Mouse (Mus musculus) intestine, embryonic 15.5 days (tissue): ENCODE results near the gene Tor1aip2. TPM values are rescaled to one million over a fixed set of nuclear protein-coding genes. Genes with fewer than 3 reads are reported as not detected.

Experiments used
- ATAC-seq: fragments of 200-750 bp; cut with Nextera tagmentation; 2 replicates; pipeline ENCODE4 v1.8.0; 2017; ENCODE audit warnings: moderate TSS enrichment, moderate library complexity
- H3K27ac ChIP-seq: fragments of 300-500 bp; sonication (generic); 2 replicates; pipeline ENCODE4 v1.5.1; 2015; ENCODE audit warnings: mild to moderate bottlenecking, inconsistent platforms
- H3K27me3 ChIP-seq: fragments of 300-500 bp; sonication (generic); replicated peaks from 2 replicates; pipeline ENCODE4 v1.6.1; 2015; ENCODE audit warnings: inconsistent platforms
- H3K36me3 ChIP-seq: fragments of 300-500 bp; sonication (generic); 2 replicates; pipeline ENCODE4 v1.6.1; 2015; ENCODE audit warnings: inconsistent platforms
- H3K4me1 ChIP-seq: fragments of 300-500 bp; sonication (generic); replicated peaks from 2 replicates; pipeline ENCODE4 v1.6.1; 2015; ENCODE audit warnings: inconsistent platforms
- H3K4me2 ChIP-seq: fragments of 300-500 bp; sonication (generic); replicated peaks from 2 replicates; pipeline ENCODE4 v1.6.1; 2015; ENCODE audit warnings: mild to moderate bottlenecking, inconsistent platforms
- H3K4me3 ChIP-seq: fragments of 300-500 bp; sonication (generic); replicated peaks from 2 replicates; pipeline ENCODE4 v1.5.1; 2015; ENCODE audit warnings: inconsistent platforms
- H3K9ac ChIP-seq: fragments of 300-500 bp; sonication (generic); 2 replicates; pipeline ENCODE4 v1.6.1; 2015; ENCODE audit warnings: inconsistent platforms
- H3K9me3 ChIP-seq: fragments of 300-500 bp; sonication (generic); 2 replicates; pipeline ENCODE4 v1.6.1; 2016; ENCODE audit warnings: inconsistent platforms
- WGBS: fragments of 180-500 bp; shearing (Covaris S2); methylation state at CpG from one replicate; pipeline ENCODE4 v1.1.7; 2015; 5-methylcytosine and 5-hydroxymethylcytosine counted together
- polyA plus RNA-seq: library from polyadenylated mRNA; unstranded; fragments of >200 nt; fragmentation: Nextera tagmentation; extraction: Ambion mirVana; gene quantifications from 2 replicates; pipeline ENCODE4 v1.2.1, GENCODE M21; 2015

Tor1aip2 gene
- 135 and 139 TPM in 2 replicates for polyA plus RNA-seq

DNA sequence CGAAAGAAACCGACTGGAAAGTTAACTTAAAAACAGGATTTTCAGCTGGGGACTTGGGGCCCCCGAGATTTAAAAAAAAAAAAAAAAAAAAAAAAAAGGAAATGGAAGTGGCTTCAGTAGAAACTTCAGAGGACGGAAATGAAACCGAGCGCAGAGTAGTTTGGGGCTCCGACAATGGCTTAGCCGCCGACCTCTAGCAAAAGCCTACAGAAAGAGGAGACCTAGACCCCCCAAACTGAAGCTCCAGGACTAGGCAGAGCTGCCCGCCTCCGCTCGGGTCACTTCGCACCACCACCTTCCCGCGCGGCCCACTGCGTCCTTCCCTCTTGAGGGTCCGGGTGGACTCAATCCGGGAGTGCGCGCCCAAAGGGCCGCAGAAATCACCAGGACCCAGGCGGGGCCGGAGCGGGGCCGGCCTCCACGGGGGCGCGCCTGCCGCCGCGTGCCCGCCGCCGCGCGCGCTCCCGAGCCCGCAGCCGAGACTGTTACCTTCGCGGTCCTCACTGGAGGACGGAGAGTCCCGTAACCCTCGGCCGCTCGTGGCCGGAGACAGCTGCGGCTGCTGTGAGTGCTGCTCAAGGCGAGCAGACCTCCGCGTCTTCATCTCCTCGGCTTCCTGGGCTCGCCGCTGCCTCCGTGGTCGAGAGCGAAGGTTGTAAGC lies at the start of gene Tor1aip2:
Tor1aip2 (plus strand) TSS at position 135 of the 661 bp plus-strand sequence.
- Histone ChIP-seq H3K27me3 (no peaks in the 10 kb centered on the region), H3K4me1 (peaks cover 7% of the 10 kb centered on the region; the same call in 1 of the 2 replicates), H3K27ac (peak within 1 kb of the TSS; percentile 100), H3K4me3 (peak within 1 kb of the TSS; percentile 79), H3K9ac (peak within 1 kb of the TSS; percentile 89), H3K4me2 (peak within 1 kb of the TSS; percentile 67), H3K36me3 (peaks cover 9% of the 10 kb centered on the region), H3K9me3 (no peaks in the 10 kb centered on the region)
- peak; percentile 89 for ATAC-seq
- WGBS = under 1% methylated on average over 59 of the region's 59 CpGs

DNA sequence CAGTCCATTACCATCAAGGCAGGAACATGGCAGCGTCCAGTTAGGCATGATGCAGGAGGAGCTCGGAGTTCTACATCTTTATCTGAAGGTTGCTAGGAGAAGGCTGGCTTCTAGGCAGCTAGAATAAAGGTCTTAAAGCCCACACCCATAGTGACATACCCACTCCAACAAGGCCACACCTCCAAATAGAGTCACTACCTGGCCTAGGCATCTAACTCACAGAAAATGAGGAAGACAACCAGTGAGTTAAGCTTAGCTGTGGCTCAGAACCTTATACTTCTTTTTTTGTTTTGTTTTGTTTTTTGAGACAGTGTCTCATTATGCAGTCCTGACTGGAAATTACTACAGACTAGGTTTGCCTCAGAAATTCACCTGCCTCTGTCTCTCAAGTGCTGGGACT lies 47.6 kb upstream of the Tor1aip2 start:
- no peaks in the 10 kb centered on the region for H3K9me3 ChIP-seq
- WGBS = 81% methylated on average over 2 of the region's 2 CpGs
- no peaks in the 10 kb centered on the region for H3K27me3 ChIP-seq
- H3K9ac ChIP-seq = no peak overlapping the region
- ATAC-seq = 0 out of 2 replicates have a peak, but pooled peaks have one; percentile 52
- H3K36me3 ChIP-seq = no peaks in the 10 kb centered on the region
- H3K4me1 ChIP-seq = peaks cover 3% of the 10 kb centered on the region; the same call in 1 of the 2 replicates
- no peak overlapping the region for H3K27ac ChIP-seq
- H3K4me2 ChIP-seq = no peak overlapping the region
- no peak overlapping the region for H3K4me3 ChIP-seq

- H3K27me3 ChIP-seq = no peaks in the 10 kb centered on the region
- 8% methylated on average over 2 of the region's 2 CpGs for WGBS
- peaks cover 3% of the 10 kb centered on the region; the same call in 1 of the 2 replicates for H3K4me1 ChIP-seq
- peak overlapping the region; percentile 22; the same call in 1 of the 2 replicates for H3K27ac ChIP-seq
- no peaks in the 10 kb centered on the region for H3K9me3 ChIP-seq
- no peaks in the 10 kb centered on the region for H3K36me3 ChIP-seq
- no peak overlapping the region for H3K4me2 ChIP-seq
- no peak overlapping the region for H3K9ac ChIP-seq
- ATAC-seq = peak; percentile 61
- no peak overlapping the region for H3K4me3 ChIP-seq
These were observed 45.8 kb upstream of the Tor1aip2 start for GRCm38 (mm10) chr1:155989387-155989786.

DNA sequence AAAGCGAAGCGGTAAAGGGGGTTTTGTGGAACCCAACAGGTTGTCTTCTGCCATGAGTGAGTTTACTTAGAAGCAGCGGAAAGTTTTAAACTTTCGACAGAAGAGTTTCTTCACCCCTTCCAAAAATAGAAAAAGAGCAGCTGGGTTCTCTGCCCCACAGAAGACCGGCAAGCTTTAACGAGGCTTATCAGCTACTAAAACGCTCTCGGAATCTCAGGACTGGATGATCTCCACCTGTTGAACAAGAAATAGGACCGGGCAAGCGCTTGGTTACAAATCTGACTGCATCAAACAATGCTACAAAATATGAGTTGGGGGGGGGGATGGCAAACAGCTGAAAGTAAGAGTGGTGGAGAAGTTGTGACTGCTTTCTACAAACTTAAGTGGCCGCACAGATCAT lies 44.8 kb upstream of the Tor1aip2 start:
- no peak for ATAC-seq
- no peak overlapping the region for H3K27ac ChIP-seq
- H3K4me2 ChIP-seq = no peak overlapping the region

GRCm38 (mm10) chr1:155994524-155994923 lies 40.7 kb upstream of the Tor1aip2 start:
- no peak overlapping the region for H3K9ac ChIP-seq
- no peak overlapping the region for H3K4me2 ChIP-seq
- 52% methylated on average over 2 of the region's 2 CpGs for WGBS
- H3K4me1 ChIP-seq = 0 out of 2 replicates have a peak, but pooled peaks cover 5% of the 10 kb centered on the region
- no peak overlapping the region for H3K4me3 ChIP-seq
- H3K9me3 ChIP-seq = no peaks in the 10 kb centered on the region
- H3K36me3 ChIP-seq = no peaks in the 10 kb centered on the region
- H3K27me3 ChIP-seq = no peaks in the 10 kb centered on the region
- ATAC-seq = peak; percentile 60
- H3K27ac ChIP-seq = no peak overlapping the region

More for the DNA sequence above, 44.8 kb upstream of the Tor1aip2 start:
- Histone ChIP-seq H3K36me3 (no peaks in the 10 kb centered on the region), H3K4me3 (no peak overlapping the region), H3K9me3 (no peaks in the 10 kb centered on the region), H3K9ac (no peak overlapping the region), H3K4me1 (peaks cover 3% of the 10 kb centered on the region; the same call in 1 of the 2 replicates), H3K27me3 (no peaks in the 10 kb centered on the region)
- WGBS = 31% methylated on average over 11 of the region's 11 CpGs

DNA sequence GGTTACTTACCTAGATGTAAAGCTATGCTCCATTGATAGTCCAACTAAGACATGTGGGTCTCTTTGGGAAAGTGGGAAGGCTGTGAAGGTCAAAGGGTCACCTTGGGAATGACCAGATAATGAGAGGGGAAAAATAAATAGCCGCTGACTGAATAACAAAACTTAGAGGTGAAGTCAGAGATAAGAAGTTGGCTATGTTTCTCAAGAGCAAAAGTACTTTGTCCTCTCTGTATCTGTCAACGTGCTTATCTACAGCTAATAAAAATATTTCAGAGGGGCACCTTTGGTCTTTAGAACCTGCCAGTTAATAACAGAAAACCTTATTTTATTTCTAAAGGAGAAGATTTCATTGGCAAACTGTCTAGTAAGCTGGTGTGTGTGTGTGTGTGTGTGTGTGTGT lies 39.6 kb upstream of the Tor1aip2 start:
- peak; percentile 81 for ATAC-seq
- no peaks in the 10 kb centered on the region for H3K36me3 ChIP-seq
- peak overlapping the region; percentile 75; the same call in 1 of the 2 replicates for H3K27ac ChIP-seq
- H3K27me3 ChIP-seq = no peaks in the 10 kb centered on the region
- no peak overlapping the region for H3K4me3 ChIP-seq
- H3K9ac ChIP-seq = no peak overlapping the region
- H3K4me2 ChIP-seq = no peak overlapping the region
- WGBS = 33% methylated on average over 2 of the region's 2 CpGs
- 0 out of 2 replicates have a peak, but pooled peaks cover 5% of the 10 kb centered on the region for H3K4me1 ChIP-seq
- no peaks in the 10 kb centered on the region for H3K9me3 ChIP-seq

DNA sequence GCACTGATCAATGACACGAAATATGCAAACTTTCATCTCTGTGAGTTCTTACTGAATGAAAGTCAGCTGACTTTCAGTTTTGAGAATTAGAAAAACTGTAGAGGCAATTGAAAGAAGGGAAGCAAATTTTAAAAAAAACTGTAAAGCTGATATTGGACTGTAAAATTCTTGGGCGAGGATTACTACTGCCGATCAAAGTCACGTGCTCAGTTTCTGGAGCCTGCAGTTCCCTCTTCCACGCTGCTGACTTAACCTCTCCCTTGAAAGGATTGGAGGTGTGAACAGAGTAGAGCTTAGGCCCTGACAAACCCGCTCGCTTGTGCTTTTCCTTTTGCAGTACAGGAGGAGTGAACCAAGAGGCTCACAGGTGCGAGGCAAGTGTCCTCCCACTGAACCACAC lies 32.8 kb upstream of the Tor1aip2 start:
- H3K4me3 ChIP-seq = no peak overlapping the region
- 76% methylated on average over 8 of the region's 8 CpGs for WGBS
- H3K36me3 ChIP-seq = peaks cover 5% of the 10 kb centered on the region; the same call in 1 of the 2 replicates
- H3K27me3 ChIP-seq = no peaks in the 10 kb centered on the region
- H3K9me3 ChIP-seq = no peaks in the 10 kb centered on the region
- H3K9ac ChIP-seq = no peak overlapping the region
- peak; percentile 30; the same call in 1 of the 2 replicates for ATAC-seq
- 0 out of 2 replicates have a peak, but pooled peaks cover 6% of the 10 kb centered on the region for H3K4me1 ChIP-seq
- H3K4me2 ChIP-seq = no peak overlapping the region
- H3K27ac ChIP-seq = no peak overlapping the region

DNA sequence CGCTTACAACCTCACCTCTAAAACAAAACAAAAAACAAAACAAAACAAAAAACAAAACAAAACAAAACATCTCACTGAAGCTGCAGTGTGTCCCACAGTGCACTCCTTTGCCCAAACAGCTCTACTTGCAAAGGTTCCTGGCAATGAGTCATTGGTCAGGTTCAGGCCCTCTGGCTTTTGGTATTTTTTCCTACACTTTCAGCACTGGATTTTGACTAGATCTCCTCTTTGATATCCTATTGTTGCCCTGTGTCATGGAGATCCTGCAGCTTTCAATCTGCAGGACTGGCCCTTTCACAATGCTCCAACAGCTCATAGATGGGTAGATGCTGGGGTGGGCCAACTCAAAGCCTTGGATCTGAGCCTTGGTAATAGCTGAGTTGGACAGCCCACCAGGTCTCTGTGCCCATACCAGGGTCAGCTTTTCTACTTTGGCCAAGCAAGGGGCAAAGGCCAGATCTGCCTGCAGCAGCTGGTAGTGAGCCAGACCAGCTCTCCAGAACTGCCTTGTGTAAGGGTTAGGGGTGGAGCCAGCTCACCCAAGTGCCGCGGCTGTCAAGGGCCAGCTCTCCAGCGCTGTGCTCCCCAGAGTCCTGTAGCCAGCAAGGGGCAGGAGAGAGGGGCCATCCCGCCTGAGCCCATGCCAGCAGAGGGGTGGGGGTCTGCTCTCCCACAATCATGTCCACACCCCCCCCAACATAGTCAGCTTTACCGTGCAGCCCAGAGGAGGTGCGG lies 31.8 kb upstream of the Tor1aip2 start:
- Histone ChIP-seq H3K4me3 (no peak overlapping the region), H3K4me2 (no peak overlapping the region), H3K9ac (no peak overlapping the region), H3K9me3 (no peaks in the 10 kb centered on the region), H3K4me1 (0 out of 2 replicates have a peak, but pooled peaks cover 4% of the 10 kb centered on the region), H3K27ac (no peak overlapping the region), H3K27me3 (no peaks in the 10 kb centered on the region), H3K36me3 (peaks cover 8% of the 10 kb centered on the region; the same call in 1 of the 2 replicates)
- WGBS = 80% methylated on average over 7 of the region's 7 CpGs
- peak; percentile 65 for ATAC-seq

DNA sequence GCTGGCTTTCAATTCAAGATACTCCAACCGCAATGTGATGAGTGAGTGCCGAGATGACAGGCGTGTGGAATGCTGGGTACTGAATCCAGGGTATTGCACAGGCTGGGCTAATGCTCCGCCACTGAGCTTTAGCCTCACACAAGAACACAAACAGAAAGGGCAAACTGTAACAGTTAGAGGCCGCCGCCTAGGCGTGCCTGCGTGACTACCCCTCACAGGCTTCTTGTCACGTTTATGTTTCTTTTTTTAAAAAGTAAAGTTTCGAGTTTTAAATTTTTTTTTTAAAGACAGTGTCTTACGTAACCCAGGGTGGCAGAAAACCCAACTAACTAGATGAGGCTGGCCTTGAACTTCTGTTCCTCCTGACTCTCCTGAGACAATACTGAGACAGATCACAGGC lies 29.3 kb upstream of the Tor1aip2 start:
- whole genome bisulfite sequencing = 88% methylated on average over 11 of the region's 11 CpGs
- no peak overlapping the region for H3K4me3 ChIP-seq
- no peak overlapping the region for H3K9ac ChIP-seq
- H3K4me2 ChIP-seq = no peak overlapping the region
- peaks cover 8% of the 10 kb centered on the region; the same call in 1 of the 2 replicates for H3K36me3 ChIP-seq
- H3K27me3 ChIP-seq = no peaks in the 10 kb centered on the region
- H3K9me3 ChIP-seq = no peaks in the 10 kb centered on the region
- H3K4me1 ChIP-seq = 0 out of 2 replicates have a peak, but pooled peaks cover 4% of the 10 kb centered on the region
- H3K27ac ChIP-seq = no peak overlapping the region
- no peak for ATAC-seq

DNA sequence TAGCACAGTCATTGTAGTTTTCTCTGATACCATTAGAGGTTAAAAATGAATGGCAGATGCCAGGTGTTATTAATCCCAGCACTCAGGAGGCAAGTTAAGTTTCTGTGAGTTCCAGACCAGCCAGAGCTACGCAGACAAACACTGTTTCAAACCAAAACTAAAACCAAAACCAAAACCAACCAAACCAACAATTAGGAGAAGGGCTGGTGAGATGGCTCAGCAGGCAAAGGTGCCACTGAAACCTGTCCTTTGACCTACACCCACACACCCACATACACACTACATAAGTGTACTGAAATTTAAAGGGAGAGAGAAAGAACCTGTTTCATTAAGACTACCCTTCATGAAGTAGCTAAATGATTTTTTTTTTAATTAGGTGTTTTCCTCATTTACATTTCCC lies 26.2 kb upstream of the Tor1aip2 start:
- Histone ChIP-seq H3K36me3 (peaks cover 4% of the 10 kb centered on the region), H3K4me2 (no peak overlapping the region), H3K27me3 (no peaks in the 10 kb centered on the region), H3K9me3 (no peaks in the 10 kb centered on the region), H3K4me3 (no peak overlapping the region), H3K4me1 (no peaks in the 10 kb centered on the region), H3K9ac (no peak overlapping the region), H3K27ac (no peak overlapping the region)
- WGBS = 100% methylated on average over 1 of the region's 1 CpGs
- no peak for ATAC-seq

DNA sequence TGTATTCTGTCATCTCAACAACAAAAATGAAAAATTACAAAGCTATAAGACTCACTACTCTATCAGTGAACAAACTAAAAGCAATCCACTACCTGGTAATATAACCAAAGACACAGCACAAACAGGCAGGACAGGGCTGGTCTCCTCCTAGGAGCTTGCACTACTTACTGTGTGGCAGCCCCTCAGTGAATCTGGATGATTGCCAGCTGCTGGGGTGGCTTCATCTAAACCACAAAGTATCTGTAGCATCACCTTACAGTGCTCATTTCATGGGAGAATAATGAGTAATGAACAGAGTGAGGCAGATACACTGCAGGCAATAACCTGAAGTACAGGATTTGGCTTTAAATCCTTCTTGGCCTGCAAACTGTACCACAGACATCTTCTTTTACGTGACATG lies 15.4 kb upstream of the Tor1aip2 start:
- peaks cover 10% of the 10 kb centered on the region for H3K36me3 ChIP-seq
- no peak overlapping the region for H3K27ac ChIP-seq
- H3K9ac ChIP-seq = no peak overlapping the region
- H3K4me1 ChIP-seq = no peaks in the 10 kb centered on the region
- H3K27me3 ChIP-seq = no peaks in the 10 kb centered on the region
- H3K4me3 ChIP-seq = no peak overlapping the region
- no peak for ATAC-seq
- no peak overlapping the region for H3K4me2 ChIP-seq
- 83% methylated on average over 1 of the region's 1 CpGs for WGBS
- no peaks in the 10 kb centered on the region for H3K9me3 ChIP-seq

DNA sequence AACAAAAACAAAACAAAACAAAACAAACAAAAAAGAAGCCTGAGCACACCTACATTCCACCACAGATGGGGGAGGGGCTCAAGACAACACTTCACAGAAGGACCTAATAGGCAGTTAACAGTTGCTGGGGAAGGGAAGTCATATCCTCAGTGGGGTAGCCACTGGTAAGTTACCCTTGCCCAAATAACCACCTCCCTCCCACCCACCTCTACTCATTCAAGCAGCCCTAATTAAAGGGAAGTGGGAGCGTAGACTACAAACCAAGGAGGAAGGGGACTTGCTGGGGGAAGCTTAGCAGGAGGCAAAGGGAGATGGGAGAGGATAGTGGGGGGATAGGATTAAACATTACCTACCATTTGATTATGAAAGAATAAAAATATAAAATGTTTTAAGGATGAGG lies 14.8 kb upstream of the Tor1aip2 start:
- no peak overlapping the region for H3K9ac ChIP-seq
- peaks cover 8% of the 10 kb centered on the region for H3K36me3 ChIP-seq
- H3K4me2 ChIP-seq = no peak overlapping the region
- no peak overlapping the region for H3K27ac ChIP-seq
- no peaks in the 10 kb centered on the region for H3K9me3 ChIP-seq
- WGBS = 100% methylated on average over 1 of the region's 1 CpGs
- ATAC-seq = no peak
- no peak overlapping the region for H3K4me3 ChIP-seq
- no peaks in the 10 kb centered on the region for H3K4me1 ChIP-seq
- no peaks in the 10 kb centered on the region for H3K27me3 ChIP-seq
